Mouse (Mus musculus): ENCODE data around the gene Smad3. TPM values are rescaled to one million over a fixed set of nuclear protein-coding genes. Genes with fewer than 3 reads are reported as not detected.

The Smad3 gene
- total RNA-seq, 2 experiments from 2014 or later: 15.9 to 19.7 TPM

- ATAC-seq (replicated peaks; ENCODE audit: low FRiP score, low TSS enrichment, poor library complexity, severe bottlenecking): no peak
Observed at GRCm38 (mm10) chr9:63776735-63777134, 18.9 kb upstream of the Smad3 start.

DNA sequence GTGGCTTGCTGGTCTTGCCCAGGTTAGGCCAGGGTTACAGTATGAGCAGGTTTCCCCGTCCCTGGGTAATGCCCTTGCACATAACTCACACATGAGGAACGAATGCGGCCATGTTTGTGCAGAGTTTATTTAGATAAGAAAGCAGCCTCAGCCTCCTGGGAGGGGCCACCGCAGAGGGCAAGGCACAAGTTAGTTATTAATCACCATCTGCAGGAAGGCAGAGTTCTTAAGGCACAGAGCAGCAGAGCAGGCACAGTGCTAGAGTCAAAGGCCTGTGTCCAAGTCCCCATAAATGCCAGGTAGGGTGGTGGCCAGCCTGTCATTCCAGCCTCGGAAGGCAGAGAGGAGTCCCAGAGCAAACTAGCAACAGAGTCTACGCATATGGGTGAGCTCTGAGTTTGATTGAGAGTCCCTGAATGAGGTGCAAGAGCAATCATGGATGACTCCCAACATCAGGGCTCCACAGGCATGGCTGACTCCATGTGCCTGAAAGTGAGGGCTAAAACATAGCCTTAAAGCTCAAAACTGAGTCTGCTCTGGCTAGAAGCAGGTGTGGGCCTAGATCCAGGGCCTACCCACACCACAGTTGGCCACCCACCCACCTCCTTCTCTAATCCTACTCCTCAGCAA is 17.2 kb upstream of the Smad3 start:
- ATAC-seq (replicated peaks; ENCODE audit: low FRiP score, low TSS enrichment, poor library complexity, severe bottlenecking): peak; percentile 89

GRCm38 (mm10) chr9:63772452-63772851 is 14.7 kb upstream of the Smad3 start:
- ATAC-seq (replicated peaks; ENCODE audit: low FRiP score, low TSS enrichment, poor library complexity, severe bottlenecking): no peak

DNA sequence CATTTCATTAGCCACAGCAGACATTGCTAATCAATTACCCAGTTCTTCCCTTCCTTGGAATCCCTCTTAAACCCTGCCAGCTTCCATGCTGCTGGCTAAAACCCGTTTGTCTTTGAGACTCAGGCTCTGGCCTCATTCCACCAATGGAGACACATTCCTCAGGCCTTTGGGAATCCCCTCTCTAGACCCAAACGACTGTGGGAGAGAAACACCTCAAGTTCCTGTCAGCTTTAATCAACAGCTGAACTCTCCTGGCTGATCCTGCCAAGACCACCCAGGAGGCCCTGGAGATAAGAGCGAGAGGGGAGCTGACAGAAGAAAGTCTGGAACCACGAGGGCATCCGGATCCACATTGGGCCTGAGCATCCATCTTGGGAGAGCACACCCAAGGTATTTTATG is 13.9 kb upstream of the Smad3 start:
- ATAC-seq (replicated peaks; ENCODE audit: low FRiP score, low TSS enrichment, poor library complexity, severe bottlenecking): no peak

GRCm38 (mm10) chr9:63761367-63762094 is 3.7 kb upstream of the Smad3 start:
- no peak for ATAC-seq (replicated peaks; ENCODE audit: low FRiP score, low TSS enrichment, poor library complexity, severe bottlenecking)

- ATAC-seq (replicated peaks; ENCODE audit: low FRiP score, low TSS enrichment, poor library complexity, severe bottlenecking): no peak
Observed at GRCm38 (mm10) chr9:63760783-63761182, 3.0 kb upstream of the Smad3 start.

- no peak for ATAC-seq (replicated peaks; ENCODE audit: low FRiP score, low TSS enrichment, poor library complexity, severe bottlenecking)
Observed at GRCm38 (mm10) chr9:63759973-63760722, 2.4 kb upstream of the Smad3 start.

- ATAC-seq (replicated peaks; ENCODE audit: low FRiP score, low TSS enrichment, poor library complexity, severe bottlenecking): peak; percentile 50
Observed at GRCm38 (mm10) chr9:63758641-63759391, 1.0 kb upstream of the Smad3 start.

DNA sequence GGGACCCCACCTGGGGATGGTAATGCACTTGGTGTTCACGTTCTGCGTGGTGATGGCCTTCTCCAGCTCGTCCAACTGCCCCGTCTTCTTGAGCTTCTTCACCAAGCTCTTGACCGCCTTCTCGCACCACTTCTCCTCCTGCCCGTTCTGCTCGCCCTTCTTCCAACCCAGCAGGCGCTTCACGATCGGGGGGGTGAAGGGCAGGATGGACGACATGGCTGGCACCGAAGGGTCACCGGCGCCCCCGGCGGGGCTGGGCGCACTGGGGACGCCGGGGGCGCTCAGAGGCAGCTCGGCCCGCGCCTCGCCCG is 377 bp downstream of the Smad3 start:
- no peak for ATAC-seq (replicated peaks; ENCODE audit: low FRiP score, low TSS enrichment, poor library complexity, severe bottlenecking)

DNA sequence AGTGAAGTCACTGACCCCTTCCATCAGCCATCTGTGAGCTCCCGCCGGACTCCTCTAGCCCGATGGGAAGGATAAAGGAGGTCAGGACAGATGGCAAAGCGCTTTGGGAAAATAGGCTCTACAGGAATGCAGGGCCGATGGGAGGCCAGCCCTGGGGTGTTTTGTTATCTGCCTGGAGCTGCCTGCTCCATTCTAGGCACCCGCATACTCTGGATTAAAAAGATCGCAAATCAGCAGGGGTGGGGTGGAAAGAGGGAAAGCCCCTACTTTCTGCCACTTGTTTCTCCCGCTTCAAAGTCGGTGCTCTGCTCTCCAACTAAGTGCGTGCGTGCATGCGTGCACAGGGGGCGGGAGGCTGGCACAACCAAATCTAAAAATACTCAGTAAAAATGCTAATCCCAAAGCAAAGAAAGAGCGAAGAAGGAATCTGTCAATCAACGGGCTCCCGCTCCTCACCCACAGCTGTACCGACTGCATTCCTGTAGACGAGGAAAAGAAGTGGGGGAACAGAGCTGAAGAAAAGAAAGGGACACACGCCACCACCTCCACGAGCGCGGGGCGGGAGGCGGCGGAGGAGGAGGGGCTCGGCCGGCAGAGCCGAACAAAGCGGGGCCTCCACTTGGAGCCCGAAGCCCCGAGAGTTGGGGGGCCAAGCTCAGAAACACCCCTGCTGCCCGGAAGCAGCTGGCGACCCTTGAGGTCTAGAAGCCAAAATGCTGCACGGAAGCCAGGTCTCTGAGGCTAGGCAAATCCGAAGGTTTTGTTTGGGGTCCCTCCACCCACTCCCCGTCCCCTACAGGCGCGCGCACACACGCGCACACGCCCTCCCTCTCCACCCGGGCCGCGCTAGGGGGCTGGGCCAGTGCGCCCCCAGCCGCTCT is 973 bp downstream of the Smad3 start:
- no peak for ATAC-seq (replicated peaks; ENCODE audit: low FRiP score, low TSS enrichment, poor library complexity, severe bottlenecking)

DNA sequence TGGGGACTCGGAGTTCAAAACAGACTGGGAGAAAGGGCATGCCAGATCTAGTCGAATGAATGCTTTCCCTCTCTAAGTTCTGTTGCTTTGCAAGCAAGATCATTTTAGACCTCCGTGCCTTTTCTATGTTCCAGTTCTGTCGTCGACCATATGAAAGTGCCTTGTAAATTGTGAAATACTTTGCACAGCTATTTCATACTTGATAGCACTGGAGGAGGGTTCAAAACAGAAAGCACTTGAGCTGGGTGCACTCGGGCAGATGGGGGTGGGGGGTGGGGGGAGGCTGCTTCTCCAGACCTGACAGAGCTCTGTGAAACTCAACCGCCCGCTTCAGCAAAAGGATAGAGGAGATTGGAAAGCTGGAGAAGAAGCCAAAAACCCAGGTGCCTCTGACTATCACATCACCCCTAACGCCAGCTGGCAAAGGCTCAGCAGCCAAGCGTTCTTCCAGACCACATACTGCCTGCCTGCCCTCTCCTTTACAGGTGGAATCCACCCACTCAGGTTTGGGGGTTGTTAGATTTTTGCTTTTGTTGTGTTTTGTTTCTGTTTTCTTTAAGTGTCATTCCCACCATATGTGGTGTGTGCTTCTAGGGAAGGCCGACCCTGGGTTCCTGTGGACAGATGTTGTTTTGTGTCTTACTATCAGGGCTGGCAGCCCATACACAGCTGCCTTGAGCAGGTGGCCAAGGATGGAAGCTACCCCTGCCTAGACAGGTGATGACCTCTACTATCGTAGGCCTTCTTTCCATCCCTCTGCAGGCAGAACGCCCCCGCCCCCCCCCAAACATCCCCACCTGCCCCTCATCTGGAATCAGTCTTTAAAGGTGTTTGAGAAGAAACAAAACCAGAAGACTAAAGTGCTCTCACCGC is 1.9 kb downstream of the Smad3 start:
- ATAC-seq (replicated peaks; ENCODE audit: low FRiP score, low TSS enrichment, poor library complexity, severe bottlenecking): no peak

- ATAC-seq (replicated peaks; ENCODE audit: low FRiP score, low TSS enrichment, poor library complexity, severe bottlenecking): no peak
Observed at GRCm38 (mm10) chr9:63754556-63755510, 3.0 kb downstream of the Smad3 start.

GRCm38 (mm10) chr9:63754039-63754438 is 3.8 kb downstream of the Smad3 start:
- no peak for ATAC-seq (replicated peaks; ENCODE audit: low FRiP score, low TSS enrichment, poor library complexity, severe bottlenecking)

DNA sequence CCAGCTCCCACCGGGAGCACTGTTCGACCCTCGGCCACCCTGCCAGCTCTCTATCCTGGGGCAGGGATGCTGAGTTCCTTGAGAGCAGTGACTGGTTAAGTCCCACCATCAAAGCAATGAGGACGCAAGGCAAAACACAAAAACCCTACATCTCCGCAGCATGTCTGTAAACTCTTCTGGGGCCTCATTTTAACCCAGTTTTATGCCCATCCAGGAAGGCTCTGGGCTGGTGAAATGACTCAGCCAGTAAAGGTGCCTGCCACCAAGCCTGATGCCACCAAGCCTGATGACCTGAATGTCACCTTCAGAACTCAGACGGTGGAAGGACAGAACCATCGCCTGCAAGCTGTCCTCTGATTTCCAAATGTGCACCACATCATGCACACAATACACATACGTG is 4.4 kb downstream of the Smad3 start:
- ATAC-seq (replicated peaks; ENCODE audit: low FRiP score, low TSS enrichment, poor library complexity, severe bottlenecking): no peak

DNA sequence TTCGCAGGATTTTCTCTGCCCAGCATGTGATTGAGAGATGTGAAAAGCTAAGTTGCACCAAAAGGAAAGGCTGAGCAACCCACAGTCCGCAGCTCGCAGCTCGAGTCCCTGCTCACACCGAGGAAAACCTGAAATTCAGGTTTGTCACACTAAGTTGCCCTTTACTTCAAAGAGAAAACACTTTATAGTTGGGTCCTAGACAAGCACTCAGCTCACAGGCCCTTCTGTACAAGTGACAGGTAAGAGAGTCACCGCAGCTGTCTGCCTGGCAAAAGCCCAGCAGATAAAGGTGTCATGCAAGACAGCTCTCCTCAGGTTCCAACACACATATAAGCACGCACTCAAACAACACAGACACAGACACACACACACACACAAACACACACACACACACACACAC is 5.2 kb downstream of the Smad3 start:
- no peak for ATAC-seq (replicated peaks; ENCODE audit: low FRiP score, low TSS enrichment, poor library complexity, severe bottlenecking)

- ATAC-seq (replicated peaks; ENCODE audit: low FRiP score, low TSS enrichment, poor library complexity, severe bottlenecking): no peak
Observed at GRCm38 (mm10) chr9:63751325-63751724, 6.5 kb downstream of the Smad3 start.

- ATAC-seq (replicated peaks; ENCODE audit: low FRiP score, low TSS enrichment, poor library complexity, severe bottlenecking): no peak
Observed at GRCm38 (mm10) chr9:63750360-63750974, 7.3 kb downstream of the Smad3 start.
